Mouse (Mus musculus) neural tube, embryonic 13.5 days (tissue): ENCODE measurements around the gene Ptpn3. TPM values are rescaled to one million over a fixed set of nuclear protein-coding genes. Genes with fewer than 3 reads are reported as not detected.

Experiments used
- ATAC-seq: fragments of 200-750 bp; cut with Nextera tagmentation; 2 replicates; pipeline ENCODE4 v1.8.0; 2017; ENCODE audit warnings: low read depth, mild to moderate bottlenecking, moderate TSS enrichment, moderate library complexity
- H3K27ac ChIP-seq: fragments of 300-500 bp; sonication (generic); replicated peaks from 2 replicates; pipeline ENCODE4 v1.5.1; 2015; ENCODE audit warnings: moderate library complexity, mild to moderate bottlenecking, inconsistent platforms
- H3K27me3 ChIP-seq: fragments of 300-500 bp; sonication (generic); 2 replicates; pipeline ENCODE4 v1.6.1; 2015; ENCODE audit warnings: mild to moderate bottlenecking, inconsistent platforms
- H3K36me3 ChIP-seq: fragments of 300-500 bp; sonication (generic); 2 replicates; pipeline ENCODE4 v1.6.1; 2015; ENCODE audit warnings: mild to moderate bottlenecking, inconsistent platforms
- H3K4me1 ChIP-seq: fragments of 300-500 bp; sonication (generic); replicated peaks from 2 replicates; pipeline ENCODE4 v1.6.1; 2015; ENCODE audit warnings: inconsistent platforms
- H3K4me2 ChIP-seq: fragments of 300-500 bp; sonication (generic); 2 replicates; pipeline ENCODE4 v1.6.1; 2015; ENCODE audit warnings: inconsistent platforms, mild to moderate bottlenecking, moderate library complexity
- H3K4me3 ChIP-seq: fragments of 300-500 bp; sonication (generic); 2 replicates; pipeline ENCODE4 v1.5.1; 2015; ENCODE audit warnings: mild to moderate bottlenecking, inconsistent platforms
- H3K9ac ChIP-seq: fragments of 300-500 bp; sonication (generic); 2 replicates; pipeline ENCODE4 v1.6.1; 2015; ENCODE audit warnings: moderate library complexity, mild to moderate bottlenecking, inconsistent platforms
- H3K9me3 ChIP-seq: fragments of 300-500 bp; sonication (generic); 2 replicates; pipeline ENCODE4 v1.6.1; 2016; ENCODE audit warnings: inconsistent platforms
- WGBS: fragments of 180-500 bp; shearing (Covaris S2); methylation state at CpG from one replicate; pipeline ENCODE4 v1.1.7; 2015; 5-methylcytosine and 5-hydroxymethylcytosine counted together
- polyA plus RNA-seq: library from polyadenylated mRNA; unstranded; fragments of >200 nt; fragmentation: Nextera tagmentation; extraction: Ambion mirVana; gene quantifications from 2 replicates; pipeline ENCODE4 v1.2.1, GENCODE M21; 2015

The Ptpn3 gene
- polyA plus RNA-seq, 1 experiment from 2014 or later, result 6.9 TPM

- Histone ChIP-seq H3K9ac (no peak overlapping the region), H3K4me3 (no peak overlapping the region), H3K36me3 (no peaks in the 10 kb centered on the region), H3K27ac (no peak overlapping the region), H3K4me2 (no peak overlapping the region), H3K4me1 (no peaks in the 10 kb centered on the region), H3K27me3 (peaks cover 4% of the 10 kb centered on the region; the same call in 1 of the 2 replicates), H3K9me3 (no peaks in the 10 kb centered on the region)
- 82% methylated on average over 8 of the region's 8 CpGs for whole genome bisulfite sequencing
- ATAC-seq, result no peak
Measured at GRCm38 (mm10) chr4:57312256-57313166, 10.9 kb upstream of the Ptpn3 start.

- H3K9me3 ChIP-seq, result no peaks in the 10 kb centered on the region
- H3K9ac ChIP-seq, result no peak overlapping the region
- H3K4me2 ChIP-seq, result no peak overlapping the region
- H3K27ac ChIP-seq, result no peak overlapping the region
- no peak overlapping the region for H3K4me3 ChIP-seq
- H3K36me3 ChIP-seq, result no peaks in the 10 kb centered on the region
- peaks cover 6% of the 10 kb centered on the region; the same call in 1 of the 2 replicates for H3K27me3 ChIP-seq
- ATAC-seq, result no peak
- 87% methylated on average over 4 of the region's 4 CpGs for WGBS
- no peaks in the 10 kb centered on the region for H3K4me1 ChIP-seq
Measured at GRCm38 (mm10) chr4:57311750-57312149, 10.1 kb upstream of the Ptpn3 start.

DNA sequence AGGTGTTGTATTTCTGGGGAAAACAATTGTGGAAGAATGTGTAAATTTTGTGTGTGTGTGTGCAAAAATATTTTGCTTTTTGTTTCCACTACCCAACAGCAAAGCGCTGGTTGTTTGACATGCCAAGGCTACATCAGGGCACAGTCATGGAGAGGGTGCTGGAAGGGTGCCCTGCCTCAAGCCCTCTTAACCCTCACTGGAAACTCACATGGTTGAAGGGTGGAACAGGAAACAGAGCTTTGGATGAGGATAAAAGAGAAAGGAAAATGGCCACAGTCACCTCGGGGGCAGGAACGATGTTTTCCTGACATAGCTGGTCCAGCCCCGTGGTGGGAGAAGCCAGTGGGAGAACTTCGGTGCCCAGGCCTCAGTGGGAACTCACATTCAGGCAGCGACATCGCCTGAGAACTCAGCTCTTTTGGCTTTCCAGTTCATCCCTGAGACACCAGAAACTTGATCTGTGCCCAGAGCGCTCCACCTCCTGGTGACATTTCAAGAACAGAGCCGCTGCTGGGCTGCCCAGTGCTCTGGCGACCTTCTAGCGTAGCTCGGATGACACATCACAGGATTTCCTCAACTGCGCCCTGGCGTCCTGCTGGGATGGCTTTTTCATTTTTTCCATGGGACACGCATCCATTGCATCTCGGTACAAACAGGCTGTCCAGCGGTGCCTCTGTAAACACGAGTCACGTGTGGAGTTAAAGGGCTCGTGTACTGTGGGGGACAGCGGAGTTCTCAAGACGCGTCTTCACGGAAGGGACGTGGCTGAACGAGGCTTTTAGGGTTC is 6.8 kb upstream of the Ptpn3 start:
- H3K36me3 ChIP-seq, result no peaks in the 10 kb centered on the region
- H3K4me1 ChIP-seq, result no peaks in the 10 kb centered on the region
- H3K4me3 ChIP-seq, result no peak overlapping the region
- no peaks in the 10 kb centered on the region for H3K9me3 ChIP-seq
- WGBS, result 50% methylated on average over 26 of the region's 26 CpGs
- H3K27me3 ChIP-seq, result peaks cover 6% of the 10 kb centered on the region
- no peak overlapping the region for H3K27ac ChIP-seq
- H3K9ac ChIP-seq, result no peak overlapping the region
- ATAC-seq, result no peak
- peak overlapping the region; percentile 28; the same call in 1 of the 2 replicates for H3K4me2 ChIP-seq

GRCm38 (mm10) chr4:57307747-57308146 is 6.1 kb upstream of the Ptpn3 start:
- 79% methylated on average over 4 of the region's 4 CpGs for WGBS
- ATAC-seq, result no peak
- no peaks in the 10 kb centered on the region for H3K4me1 ChIP-seq

GRCm38 (mm10) chr4:57306260-57306659 is 4.6 kb upstream of the Ptpn3 start:
- Histone ChIP-seq H3K27me3 (peaks cover 8% of the 10 kb centered on the region), H3K9ac (no peak overlapping the region), H3K4me2 (no peak overlapping the region), H3K9me3 (no peaks in the 10 kb centered on the region), H3K27ac (no peak overlapping the region), H3K4me1 (peaks cover 5% of the 10 kb centered on the region; the same call in 1 of the 2 replicates), H3K36me3 (no peaks in the 10 kb centered on the region), H3K4me3 (no peak overlapping the region)
- WGBS, result 84% methylated on average over 4 of the region's 4 CpGs
- no peak for ATAC-seq

More at GRCm38 (mm10) chr4:57307747-57308146, 6.1 kb upstream of the Ptpn3 start:
- Histone ChIP-seq H3K9ac (no peak overlapping the region), H3K9me3 (no peaks in the 10 kb centered on the region), H3K27me3 (peaks cover 6% of the 10 kb centered on the region), H3K4me2 (no peak overlapping the region), H3K36me3 (no peaks in the 10 kb centered on the region), H3K4me3 (no peak overlapping the region), H3K27ac (no peak overlapping the region)

- Histone ChIP-seq H3K4me2 (no peak overlapping the region), H3K36me3 (no peaks in the 10 kb centered on the region), H3K9ac (no peak overlapping the region), H3K4me1 (peaks cover 11% of the 10 kb centered on the region), H3K27me3 (peaks cover 9% of the 10 kb centered on the region), H3K27ac (peak overlapping the region; percentile 35; the same call in 1 of the 2 replicates), H3K4me3 (no peak overlapping the region), H3K9me3 (no peaks in the 10 kb centered on the region)
- ATAC-seq, result no peak
- WGBS, result 46% methylated on average over 7 of the region's 7 CpGs
Measured at GRCm38 (mm10) chr4:57305644-57306043, 4.0 kb upstream of the Ptpn3 start.

GRCm38 (mm10) chr4:57300469-57301409 is 898 bp downstream of the Ptpn3 start:
- Histone ChIP-seq H3K4me2 (peak overlapping the region; percentile 91), H3K27me3 (peaks cover 40% of the 10 kb centered on the region), H3K4me3 (peak overlapping the region; percentile 75), H3K9ac (peak overlapping the region; percentile 83), H3K36me3 (no peaks in the 10 kb centered on the region), H3K9me3 (no peaks in the 10 kb centered on the region), H3K27ac (peak overlapping the region; percentile 65), H3K4me1 (peaks cover 52% of the 10 kb centered on the region)
- under 1% methylated on average over 37 of the region's 37 CpGs for WGBS
- no peak for ATAC-seq

GRCm38 (mm10) chr4:57299701-57300468 is 1.8 kb downstream of the Ptpn3 start:
- Histone ChIP-seq H3K27ac (peak overlapping the region; percentile 65), H3K4me1 (peaks cover 57% of the 10 kb centered on the region), H3K27me3 (peaks cover 40% of the 10 kb centered on the region), H3K9me3 (no peaks in the 10 kb centered on the region), H3K4me2 (peak overlapping the region; percentile 91), H3K36me3 (no peaks in the 10 kb centered on the region), H3K9ac (peak overlapping the region; percentile 83), H3K4me3 (peak overlapping the region; percentile 75)
- under 1% methylated on average over 79 of the region's 97 CpGs for WGBS
- ATAC-seq, result peak; percentile 41

GRCm38 (mm10) chr4:57299308-57299700 is 2.3 kb downstream of the Ptpn3 start:
- Histone ChIP-seq H3K9ac (peak overlapping the region; percentile 83), H3K4me1 (peaks cover 57% of the 10 kb centered on the region), H3K4me2 (peak overlapping the region; percentile 91), H3K27me3 (peaks cover 40% of the 10 kb centered on the region), H3K4me3 (peak overlapping the region; percentile 75), H3K36me3 (no peaks in the 10 kb centered on the region), H3K27ac (peak overlapping the region; percentile 65), H3K9me3 (no peaks in the 10 kb centered on the region)
- WGBS, result under 1% methylated on average over 9 of the region's 9 CpGs
- no peak; the same call in 1 of the 2 replicates for ATAC-seq

GRCm38 (mm10) chr4:57298181-57298580 is 3.5 kb downstream of the Ptpn3 start:
- H3K9me3 ChIP-seq, result no peaks in the 10 kb centered on the region
- H3K9ac ChIP-seq, result no peak overlapping the region
- H3K4me2 ChIP-seq, result peak overlapping the region; percentile 91
- peaks cover 57% of the 10 kb centered on the region for H3K4me1 ChIP-seq
- WGBS, result 47% methylated on average over 4 of the region's 4 CpGs
- no peak for ATAC-seq
- H3K27me3 ChIP-seq, result peaks cover 40% of the 10 kb centered on the region
- no peaks in the 10 kb centered on the region for H3K36me3 ChIP-seq
- H3K4me3 ChIP-seq, result no peak overlapping the region
- peak overlapping the region; percentile 64 for H3K27ac ChIP-seq
